Mouse (Mus musculus): ENCODE measurements around the gene Emb. TPM values are rescaled to one million over a fixed set of nuclear protein-coding genes. Genes with fewer than 3 reads are reported as not detected.
"Not testable (repeated sequence)": the region's sequence is repeated elsewhere in the genome, so short reads cannot be mapped to it uniquely, and the experiment has no call there.

Gene Emb
- 13.4 and 15.4 TPM in 2 replicates for polyA plus RNA-seq (2015; fragmentation: Nextera tagmentation; extraction: Ambion mirVana)

DNA sequence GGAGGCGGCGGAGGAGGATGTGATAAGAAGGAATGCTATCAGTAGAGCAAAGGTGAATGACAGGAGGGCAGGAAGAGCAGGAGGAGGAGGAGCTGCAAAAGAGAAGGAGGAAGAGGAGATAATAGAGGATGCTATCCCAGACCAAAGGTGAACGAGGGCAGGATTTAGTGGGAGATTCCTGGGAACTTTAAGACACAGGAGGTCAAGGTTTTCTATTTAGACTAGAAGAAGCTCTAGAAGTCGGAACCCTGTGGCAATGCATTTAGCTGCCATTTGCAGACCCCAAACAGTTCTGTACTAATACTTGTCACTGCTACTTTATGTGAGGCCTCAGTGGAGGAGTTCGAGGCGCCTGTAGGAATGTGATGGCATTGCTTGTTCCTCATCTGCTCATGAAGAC, at the start of gene Emb:
Gene Emb, plus strand, starts transcription at position 301 of the 400 bp plus-strand sequence.
- WGBS = 88% methylated on average over 6 of the region's 6 CpGs
- no peaks in the 10 kb centered on the region for H3K27me3 ChIP-seq
- no peaks in the 10 kb centered on the region for H3K36me3 ChIP-seq
- H3K9me3 ChIP-seq = no peaks in the 10 kb centered on the region
- no peak for ATAC-seq (ENCODE audit: low FRiP score, low read depth)
- no peak within 1 kb of the TSS for H3K4me2 ChIP-seq
- H3K4me1 ChIP-seq (replicated peaks) = no peaks in the 10 kb centered on the region
- no peak within 1 kb of the TSS for H3K27ac ChIP-seq (replicated peaks)
- no peak within 1 kb of the TSS for H3K9ac ChIP-seq
- H3K4me3 ChIP-seq = no peak within 1 kb of the TSS

- Histone ChIP-seq H3K4me1 (replicated peaks) (no peaks in the 10 kb centered on the region), H3K27me3 (no peaks in the 10 kb centered on the region), H3K36me3 (no peaks in the 10 kb centered on the region), H3K9me3 (no peaks in the 10 kb centered on the region), H3K27ac (replicated peaks) (no peak overlapping the region), H3K4me2 (no peak overlapping the region), H3K9ac (no peak overlapping the region), H3K4me3 (no peak overlapping the region)
- ATAC-seq (ENCODE audit: low FRiP score, low read depth) = no peak
- WGBS = 91% methylated on average over 5 of the region's 5 CpGs
Measured at GRCm38 (mm10) chr13:117163906-117164305, 44.4 kb upstream of the Emb start.

DNA sequence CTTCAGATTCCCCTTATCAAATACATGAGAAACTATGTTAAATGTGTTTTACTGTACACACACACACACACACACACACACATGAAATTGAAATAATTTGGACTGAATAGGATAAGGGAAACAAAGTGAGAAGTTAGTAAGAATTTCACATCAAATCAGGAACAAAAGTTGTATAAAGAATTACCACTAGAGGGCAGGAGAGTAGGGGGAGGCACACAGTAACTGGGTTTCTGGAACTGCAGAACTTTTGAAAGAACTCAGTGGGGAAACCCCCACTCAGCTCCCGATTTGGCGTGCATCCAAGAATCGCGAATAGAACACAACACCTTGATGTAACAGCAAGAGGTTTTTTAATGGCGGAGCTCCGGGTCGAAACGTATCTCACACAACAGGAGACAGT, 43.3 kb upstream of the Emb start:
- Histone ChIP-seq H3K4me1 (replicated peaks) (no peaks in the 10 kb centered on the region), H3K27me3 (no peaks in the 10 kb centered on the region), H3K9me3 (no peaks in the 10 kb centered on the region), H3K27ac (replicated peaks) (no peak overlapping the region), H3K4me3 (no peak overlapping the region), H3K36me3 (no peaks in the 10 kb centered on the region), H3K9ac (no peak overlapping the region), H3K4me2 (no peak overlapping the region)
- ATAC-seq (ENCODE audit: low FRiP score, low read depth) = no peak
- WGBS = 94% methylated on average over 8 of the region's 8 CpGs

- ATAC-seq (ENCODE audit: low FRiP score, low read depth); H3K36me3 ChIP-seq; H3K9me3 ChIP-seq; H3K27ac ChIP-seq (replicated peaks); H3K27me3 ChIP-seq; H3K4me3 ChIP-seq; H3K4me2 ChIP-seq; H3K4me1 ChIP-seq (replicated peaks); H3K9ac ChIP-seq: not testable (repeated sequence)
- WGBS = 57% methylated on average over 3 of the region's 3 CpGs
Measured at GRCm38 (mm10) chr13:117180912-117181311, 27.4 kb upstream of the Emb start.

DNA sequence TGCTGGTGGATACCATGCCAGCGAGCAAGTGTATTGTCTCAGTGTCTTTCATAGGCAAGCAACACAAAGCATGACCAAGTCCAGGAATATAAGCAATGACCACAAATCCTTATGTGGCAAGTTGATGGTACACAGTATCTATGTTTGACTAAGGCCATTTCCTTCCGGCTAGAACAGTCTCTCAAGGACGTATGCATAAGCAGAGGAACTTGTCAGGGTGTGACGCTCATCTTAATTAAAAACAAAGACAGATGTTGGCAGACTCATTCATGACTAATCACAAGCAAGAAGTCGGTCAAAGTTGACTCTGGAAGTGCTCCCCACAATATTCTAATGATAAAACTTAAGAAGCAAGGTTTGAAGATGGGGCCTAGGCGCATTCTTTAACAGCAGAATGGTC, 25.0 kb upstream of the Emb start:
- 82% methylated on average over 6 of the region's 6 CpGs for WGBS
- no peak overlapping the region for H3K4me3 ChIP-seq
- H3K27ac ChIP-seq (replicated peaks) = no peak overlapping the region
- H3K36me3 ChIP-seq = no peaks in the 10 kb centered on the region
- no peaks in the 10 kb centered on the region for H3K9me3 ChIP-seq
- ATAC-seq (ENCODE audit: low FRiP score, low read depth) = no peak
- H3K27me3 ChIP-seq = no peaks in the 10 kb centered on the region
- no peak overlapping the region for H3K9ac ChIP-seq
- H3K4me2 ChIP-seq = no peak overlapping the region
- no peaks in the 10 kb centered on the region for H3K4me1 ChIP-seq (replicated peaks)

GRCm38 (mm10) chr13:117185329-117185728, 23.0 kb upstream of the Emb start:
- H3K27ac ChIP-seq (replicated peaks) = no peak overlapping the region
- WGBS = 68% methylated on average over 6 of the region's 6 CpGs
- no peaks in the 10 kb centered on the region for H3K36me3 ChIP-seq
- peak; percentile 51; the same call in 1 of the 2 replicates for ATAC-seq (ENCODE audit: low FRiP score, low read depth)
- no peak overlapping the region for H3K9ac ChIP-seq
- H3K9me3 ChIP-seq = no peaks in the 10 kb centered on the region
- H3K4me3 ChIP-seq = no peak overlapping the region
- no peaks in the 10 kb centered on the region for H3K4me1 ChIP-seq (replicated peaks)
- no peaks in the 10 kb centered on the region for H3K27me3 ChIP-seq
- H3K4me2 ChIP-seq = no peak overlapping the region

GRCm38 (mm10) chr13:117192161-117192560, 16.2 kb upstream of the Emb start:
- no peak overlapping the region for H3K9ac ChIP-seq
- H3K36me3 ChIP-seq = no peaks in the 10 kb centered on the region
- no peak overlapping the region for H3K4me2 ChIP-seq
- H3K9me3 ChIP-seq = no peaks in the 10 kb centered on the region
- no peaks in the 10 kb centered on the region for H3K27me3 ChIP-seq
- 86% methylated on average over 5 of the region's 5 CpGs for WGBS
- no peak for ATAC-seq (ENCODE audit: low FRiP score, low read depth)
- no peaks in the 10 kb centered on the region for H3K4me1 ChIP-seq (replicated peaks)
- H3K4me3 ChIP-seq = no peak overlapping the region
- no peak overlapping the region for H3K27ac ChIP-seq (replicated peaks)

DNA sequence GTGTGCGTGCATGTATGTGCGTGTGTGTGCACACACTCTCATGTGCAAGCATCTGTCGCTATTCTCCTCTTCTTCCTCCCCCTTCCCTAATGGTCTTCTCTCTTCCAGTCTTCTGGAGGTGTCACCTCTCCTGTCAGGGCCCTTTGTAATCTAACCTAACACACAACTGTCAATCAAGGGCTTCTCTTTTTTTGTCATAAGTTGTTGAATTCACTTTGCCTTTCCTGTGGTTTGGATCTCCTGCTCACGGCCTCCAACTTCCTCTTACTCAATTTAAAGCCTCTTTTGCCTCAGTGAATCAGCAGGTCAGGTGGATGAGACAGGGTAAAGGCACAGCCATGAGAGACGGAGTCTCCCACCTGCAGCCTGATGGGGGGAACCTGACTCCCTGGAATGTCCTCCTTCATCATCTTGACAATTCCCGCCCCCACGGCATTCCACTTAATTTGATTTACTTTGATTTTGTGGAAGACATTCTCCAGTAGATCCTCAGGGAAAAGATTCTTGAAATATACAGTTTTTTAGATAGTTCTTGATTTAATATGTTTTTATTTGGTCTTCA, 14.8 kb upstream of the Emb start:
- no peak for ATAC-seq (ENCODE audit: low FRiP score, low read depth)
- no peaks in the 10 kb centered on the region for H3K36me3 ChIP-seq
- H3K4me1 ChIP-seq (replicated peaks) = no peaks in the 10 kb centered on the region
- no peaks in the 10 kb centered on the region for H3K27me3 ChIP-seq
- WGBS = 76% methylated on average over 7 of the region's 7 CpGs
- H3K27ac ChIP-seq (replicated peaks) = no peak overlapping the region
- H3K9me3 ChIP-seq = no peaks in the 10 kb centered on the region
- no peak overlapping the region for H3K4me3 ChIP-seq
- no peak overlapping the region for H3K4me2 ChIP-seq
- H3K9ac ChIP-seq = no peak overlapping the region

DNA sequence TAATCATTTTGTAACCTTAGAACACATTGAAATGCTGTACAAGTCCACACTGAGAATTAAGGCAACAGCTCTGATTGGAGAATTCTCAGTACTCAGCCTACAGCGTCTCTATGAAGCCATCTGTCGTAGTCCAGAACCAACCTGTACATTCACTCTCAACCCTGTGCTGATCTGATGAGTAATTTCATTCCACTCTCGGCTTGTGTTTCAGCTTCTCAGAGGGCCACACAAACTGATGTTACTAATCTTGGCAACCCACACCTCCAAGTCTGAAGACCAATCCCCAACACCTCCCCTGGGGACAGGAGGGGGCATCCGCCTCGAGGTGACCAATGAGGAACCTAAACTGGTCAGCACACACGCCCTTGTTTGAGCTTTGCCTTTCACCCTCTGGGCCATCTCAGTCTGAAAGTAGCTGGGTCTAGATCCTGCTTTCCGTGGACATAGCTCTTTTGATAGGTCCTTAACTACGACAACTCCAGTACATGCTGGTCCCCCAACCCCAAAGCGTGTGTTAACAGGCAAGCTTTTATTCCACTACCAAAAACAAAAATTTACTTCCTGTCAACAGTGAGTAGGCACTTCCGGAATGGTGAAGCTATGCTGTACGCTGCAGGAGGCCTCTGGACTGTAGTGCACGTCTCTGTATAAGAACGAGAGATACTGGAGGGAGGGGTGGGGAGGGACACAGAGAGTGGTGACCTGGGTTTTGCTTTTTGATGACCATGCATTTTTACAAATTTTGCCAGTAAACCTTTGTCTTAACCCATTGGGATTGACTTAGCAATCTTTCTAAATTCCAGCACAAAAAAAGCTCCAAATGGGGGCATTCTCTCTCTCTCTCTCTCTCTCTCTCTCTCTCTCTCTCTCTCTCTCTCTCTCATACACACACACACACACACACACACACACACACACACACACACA, 12.5 kb upstream of the Emb start:
- H3K4me2 ChIP-seq = no peak overlapping the region
- no peaks in the 10 kb centered on the region for H3K27me3 ChIP-seq
- H3K36me3 ChIP-seq = no peaks in the 10 kb centered on the region
- WGBS = 88% methylated on average over 13 of the region's 13 CpGs
- H3K9ac ChIP-seq = no peak overlapping the region
- no peaks in the 10 kb centered on the region for H3K4me1 ChIP-seq (replicated peaks)
- ATAC-seq (ENCODE audit: low FRiP score, low read depth) = no peak
- no peak overlapping the region for H3K27ac ChIP-seq (replicated peaks)
- no peak overlapping the region for H3K4me3 ChIP-seq
- H3K9me3 ChIP-seq = no peaks in the 10 kb centered on the region

DNA sequence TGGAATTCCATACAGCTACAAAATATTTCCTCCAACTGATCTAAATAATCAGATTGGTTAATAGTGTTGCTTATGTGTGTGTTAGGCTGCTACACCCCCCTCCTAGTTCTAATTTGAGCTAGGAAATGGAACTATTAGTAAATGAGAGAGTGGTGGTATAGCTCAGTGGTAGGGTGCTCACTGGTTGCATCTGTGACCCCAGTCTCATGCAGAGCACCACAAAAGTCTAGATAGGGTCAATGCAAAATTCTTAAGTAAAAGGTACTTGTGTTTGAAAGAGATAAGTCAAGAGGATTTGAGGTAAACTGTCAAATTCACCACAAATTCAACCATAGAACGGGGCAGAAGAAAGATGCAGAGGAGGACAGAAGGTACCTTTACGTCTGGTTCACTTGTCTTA, 10.7 kb upstream of the Emb start:
- ATAC-seq (ENCODE audit: low FRiP score, low read depth) = no peak

GRCm38 (mm10) chr13:117198402-117199083, 9.8 kb upstream of the Emb start:
- H3K4me2 ChIP-seq = no peak overlapping the region
- WGBS = 94% methylated on average over 7 of the region's 7 CpGs
- H3K27me3 ChIP-seq = no peaks in the 10 kb centered on the region
- H3K27ac ChIP-seq (replicated peaks) = no peak overlapping the region
- no peak overlapping the region for H3K4me3 ChIP-seq
- no peak overlapping the region for H3K9ac ChIP-seq
- no peak for ATAC-seq (ENCODE audit: low FRiP score, low read depth)
- H3K36me3 ChIP-seq = no peaks in the 10 kb centered on the region
- H3K4me1 ChIP-seq (replicated peaks) = no peaks in the 10 kb centered on the region
- H3K9me3 ChIP-seq = no peaks in the 10 kb centered on the region

More for the DNA sequence above, 10.7 kb upstream of the Emb start:
- Histone ChIP-seq H3K36me3 (no peaks in the 10 kb centered on the region), H3K4me3 (no peak overlapping the region), H3K27ac (replicated peaks) (no peak overlapping the region), H3K4me2 (no peak overlapping the region), H3K4me1 (replicated peaks) (no peaks in the 10 kb centered on the region), H3K9ac (no peak overlapping the region), H3K27me3 (no peaks in the 10 kb centered on the region), H3K9me3 (no peaks in the 10 kb centered on the region)
- 91% methylated on average over 2 of the region's 2 CpGs for WGBS

Data from hindbrain, embryonic 15.5 days (tissue).